Mouse (Mus musculus) CH12.LX (cell line): ENCODE measurements around the gene Apmap. TPM values are rescaled to one million over a fixed set of nuclear protein-coding genes. Genes with fewer than 3 reads are reported as not detected.

Experiments
- DNase-seq: peaks from one replicate; pipeline ENCODE4 v3.0.0-alpha.2; 2013; ENCODE audit errors: extremely low read depth
- H3K27ac ChIP-seq: 2 replicates; pipeline ENCODE4 v1.5.1; 2012; ENCODE audit warnings: low read depth, mild to moderate bottlenecking, control low read depth, moderate library complexity; ENCODE audit not compliant: insufficient read depth
- H3K27me3 ChIP-seq: replicated peaks from 2 replicates; pipeline ENCODE3; 2012; ENCODE audit warnings: inconsistent platforms
- H3K36me3 ChIP-seq, 2 experiments: replicated peaks in 1 of 2; 2 replicates each; pipeline versions ENCODE3 to v1.6.1; 2012; ENCODE audit warnings: inconsistent platforms in 1 of 2, low read length in 1 of 2, mild to moderate bottlenecking in 1 of 2, mixed read lengths in 1 of 2, moderate library complexity in 1 of 2; ENCODE audit not compliant: control insufficient read depth in 1 of 2, insufficient read depth in 1 of 2
- H3K4me1 ChIP-seq, 2 experiments: 2 replicates each; pipeline ENCODE4 v1.6.1; 2012; ENCODE audit warnings: inconsistent platforms in 1 of 2, moderate library complexity in 1 of 2; ENCODE audit not compliant: insufficient read depth in 2 of 2, control insufficient read depth in 1 of 2
- H3K4me2 ChIP-seq: 2 replicates; pipeline ENCODE4 v1.6.1; 2012; ENCODE audit warnings: low read depth, mild to moderate bottlenecking, control low read depth; ENCODE audit not compliant: poor library complexity, insufficient read depth, severe bottlenecking
- H3K4me3 ChIP-seq, 3 experiments: fragments of 150-350 bp in 1 of 3; sonication (generic) in 1 of 3; replicated peaks in 1 of 3; 2 replicates each; pipeline versions ENCODE3 to v1.5.1; 2011 to 2012; ENCODE audit warnings: low read depth in 2 of 3, low read length in 2 of 3, mild to moderate bottlenecking in 2 of 3, moderate library complexity in 2 of 3, control low read depth in 1 of 3, improper control_type of control experiment in 1 of 3, inconsistent platforms in 1 of 3, mixed read lengths in 1 of 3; ENCODE audit not compliant: poor library complexity in 1 of 3
- H3K79me2 ChIP-seq: replicated peaks from 2 replicates; pipeline ENCODE4 v1.6.1; 2012; ENCODE audit warnings: mild to moderate bottlenecking, moderate library complexity; ENCODE audit not compliant: control insufficient read depth, poor library complexity, insufficient read depth, severe bottlenecking; ENCODE audit errors: extremely low read depth
- H3K9ac ChIP-seq: 2 replicates; pipeline ENCODE4 v1.6.1; 2012; ENCODE audit warnings: low read depth, mild to moderate bottlenecking, control low read depth, moderate library complexity; ENCODE audit not compliant: insufficient read depth
- H3K9me3 ChIP-seq: replicated peaks from 2 replicates; pipeline ENCODE3; 2012; ENCODE audit warnings: low read length, inconsistent platforms, mixed read lengths
- BHLHE40 ChIP-seq: IDR thresholded peaks from 2 replicates; pipeline ENCODE4 v1.6.1; 2011; ENCODE audit warnings: mild to moderate bottlenecking, low read depth, low read length, improper control_type of control experiment
- CHD2 ChIP-seq: IDR thresholded peaks from 2 replicates; pipeline ENCODE4 v1.6.1; 2011; ENCODE audit warnings: low read length, improper control_type of control experiment
- EP300 ChIP-seq: IDR thresholded peaks from 2 replicates; pipeline ENCODE4 v1.6.1; 2011; ENCODE audit warnings: low read length, improper control_type of control experiment
- ETS1 ChIP-seq: conservative IDR thresholded peaks from 2 replicates; pipeline ENCODE4 v1.6.1; 2012; ENCODE audit warnings: low read depth, mild to moderate bottlenecking, inconsistent platforms, low read length, improper control_type of control experiment, moderate library complexity
- GABPA ChIP-seq: IDR thresholded peaks from 2 replicates; pipeline ENCODE4 v1.6.1; 2012; ENCODE audit warnings: low read depth, low read length, improper control_type of control experiment, inconsistent platforms; ENCODE audit not compliant: insufficient replicate concordance
- HCFC1 ChIP-seq: IDR thresholded peaks from 2 replicates; pipeline ENCODE4 v1.6.1; 2012; ENCODE audit warnings: low read depth, mild to moderate bottlenecking, inconsistent platforms, low read length, improper control_type of control experiment
- IRF4 ChIP-seq: IDR thresholded peaks from 2 replicates; pipeline ENCODE4 v1.6.1; 2014; ENCODE audit warnings: low read depth, mild to moderate bottlenecking, inconsistent platforms, low read length, improper control_type of control experiment
- JUN ChIP-seq: IDR thresholded peaks from 2 replicates; pipeline ENCODE4 v1.6.1; 2011; ENCODE audit warnings: low read depth, mild to moderate bottlenecking, low read length, improper control_type of control experiment, moderate library complexity; ENCODE audit not compliant: insufficient read depth
- KAT2A ChIP-seq: IDR thresholded peaks from 2 replicates; pipeline ENCODE4 v1.6.1; 2012; ENCODE audit warnings: low read length, improper control_type of control experiment, inconsistent platforms; ENCODE audit not compliant: insufficient replicate concordance
- RAD21 ChIP-seq: IDR thresholded peaks from 2 replicates; pipeline ENCODE4 v1.6.1; 2011; ENCODE audit warnings: low read depth, mild to moderate bottlenecking, low read length, improper control_type of control experiment, moderate library complexity
- SIN3A ChIP-seq: IDR thresholded peaks from 2 replicates; pipeline ENCODE4 v1.6.1; 2012; ENCODE audit warnings: low read length, improper control_type of control experiment, inconsistent platforms
- SMC3 ChIP-seq: IDR thresholded peaks from 2 replicates; pipeline ENCODE4 v1.6.1; 2011; ENCODE audit warnings: low read depth, low read length, improper control_type of control experiment
- TBP ChIP-seq: conservative IDR thresholded peaks from 2 replicates; pipeline ENCODE4 v1.6.1; 2011; ENCODE audit warnings: low read depth, low read length, improper control_type of control experiment
- USF1 ChIP-seq: IDR thresholded peaks from 2 replicates; pipeline ENCODE4 v1.6.1; 2014; ENCODE audit warnings: low read depth, mild to moderate bottlenecking, inconsistent platforms, low read length, improper control_type of control experiment
- USF2 ChIP-seq: conservative IDR thresholded peaks from 2 replicates; pipeline ENCODE4 v1.6.1; 2011; ENCODE audit warnings: low read depth, low read length, improper control_type of control experiment
- ZNF384 ChIP-seq: IDR thresholded peaks from 2 replicates; pipeline ENCODE4 v1.6.1; 2012; ENCODE audit warnings: low read depth, low read length, improper control_type of control experiment, inconsistent platforms
- dilution Hi-C: fragments of 300-500 bp; cut with MboI; formaldehyde crosslinking; loops from 2 replicates; pipeline ENCODE4 v1.14.3; 2020; ENCODE audit warnings: low sequenced_read_pairs; ENCODE audit not compliant: extremely low pct_unique_long_range_greater_than_20kb, extremely low pct_ligation_motif_present
- in situ Hi-C: fragments of 300-500 bp; cut with MboI; formaldehyde crosslinking; loops from 3 replicates; pipeline ENCODE4 v1.14.3; 2019; ENCODE audit warnings: low sequenced_read_pairs, low pct_ligation_motif_present, low pct_unique_long_range_greater_than_20kb, mixed read lengths
- polyA plus RNA-seq: library from polyadenylated mRNA; unstranded; fragments of >175 nt; gene quantifications from 2 replicates; pipeline ENCODE4 v1.2.1, GENCODE M21; 2012; ENCODE audit warnings: low read depth; ENCODE audit not compliant: insufficient read length
- total RNA-seq, 2 experiments: library from RNA; depleted of rRNA; stranded (reverse); fragments of 300-350 nt in 1 of 2; fragments of >200 nt in 1 of 2; gene quantifications; 2 replicates each; pipeline ENCODE4 v1.2.3; 2012 to 2014

Apmap gene
- total and polyA plus RNA-seq, 3 experiments = 24.5 to 35.6 (median 25.8) TPM

DNA sequence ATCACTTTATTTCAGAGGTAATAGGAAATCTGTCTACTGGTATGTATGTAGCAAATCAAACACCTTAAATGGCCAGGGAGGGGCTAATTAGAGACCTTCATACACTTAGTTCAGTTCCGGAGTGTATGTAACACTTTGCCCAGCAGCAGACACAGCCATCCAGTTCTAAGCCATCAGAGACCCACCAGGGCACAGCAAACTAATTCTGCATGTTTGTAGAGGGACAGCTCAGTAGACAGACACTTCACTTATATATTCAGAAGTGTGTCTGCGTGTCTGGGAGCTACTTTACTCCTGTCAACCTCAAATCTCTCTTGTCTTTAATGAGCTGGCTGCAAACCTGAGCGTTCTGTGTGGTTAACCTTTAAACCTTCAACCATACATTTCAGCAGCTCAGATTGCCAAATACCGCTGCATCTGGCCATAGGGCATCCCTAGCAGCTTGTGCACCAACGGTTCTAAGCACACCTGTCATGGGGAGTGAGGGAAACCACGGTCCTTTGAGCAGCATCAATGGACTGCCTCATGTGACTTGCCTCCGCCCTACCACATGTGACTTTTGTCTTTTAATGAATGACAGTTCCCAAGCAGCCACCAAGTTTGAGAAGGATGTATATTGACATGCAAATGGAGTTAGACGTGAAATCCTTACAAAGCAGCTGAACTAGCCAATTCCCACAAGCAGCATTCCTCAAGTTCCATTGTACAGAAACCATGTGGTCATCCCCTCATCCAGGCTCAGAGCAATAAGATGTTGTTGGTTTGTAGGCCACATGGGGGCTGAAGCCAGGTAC is 48.8 kb upstream of the Apmap start:
- H3K27ac ChIP-seq = no peak overlapping the region
- dilution Hi-C loops = no loop called here
- no peaks in the 10 kb centered on the region for H3K79me2 ChIP-seq
- TF ChIP-seq ETS1 (no peak), JUN (no peak), CHD2 (no peak), IRF4 (no peak), SIN3A (no peak), SMC3 (no peak), BHLHE40 (no peak), KAT2A (no peak), TBP (no peak), ZNF384 (no peak), USF1 (no peak)
- no peaks in the 10 kb centered on the region for H3K36me3 ChIP-seq
- H3K9ac ChIP-seq = no peak overlapping the region
- no peak for DNase-seq
- no peak overlapping the region for H3K4me3 ChIP-seq
- in situ Hi-C loops = no loop called here
- peaks cover 0 to 32% of the 10 kb centered on the region in 2 experiments; a peak in 2 of 4 replicates for H3K4me1 ChIP-seq
- no peaks in the 10 kb centered on the region for H3K27me3 ChIP-seq
- H3K9me3 ChIP-seq = peaks cover 9% of the 10 kb centered on the region
- no peak overlapping the region for H3K4me2 ChIP-seq

DNA sequence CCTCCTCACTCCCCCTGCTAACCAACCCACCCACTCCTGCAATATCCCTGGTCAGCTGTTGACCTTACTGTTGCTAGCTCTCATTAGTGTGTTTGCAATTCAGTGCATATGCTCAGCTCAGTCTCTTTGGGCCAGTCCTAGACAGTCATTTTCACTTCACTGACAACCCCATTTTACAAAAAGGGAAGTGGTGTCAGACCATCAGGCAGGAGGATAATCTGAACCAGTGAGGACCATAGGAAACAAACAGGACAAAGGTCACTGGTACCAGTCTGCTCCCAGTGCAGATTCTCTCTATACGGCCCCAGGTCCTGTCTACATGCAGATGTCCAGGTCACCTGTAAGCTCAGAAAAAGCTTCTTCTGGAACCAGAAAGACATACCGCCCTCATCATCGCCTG is 47.7 kb upstream of the Apmap start:
- DNase-seq = no peak
- H3K4me1 ChIP-seq = peaks cover 0 to 31% of the 10 kb centered on the region in 2 experiments; a peak in 2 of 4 replicates
- H3K4me3 ChIP-seq = no peak overlapping the region
- H3K27ac ChIP-seq = no peak overlapping the region
- peaks cover 9% of the 10 kb centered on the region for H3K9me3 ChIP-seq
- no peaks in the 10 kb centered on the region for H3K79me2 ChIP-seq
- no peak overlapping the region for H3K9ac ChIP-seq
- dilution Hi-C loops = no loop called here
- H3K27me3 ChIP-seq = no peaks in the 10 kb centered on the region
- no peaks in the 10 kb centered on the region for H3K36me3 ChIP-seq
- TF ChIP-seq BHLHE40 (no peak), KAT2A (no peak), EP300 (0 out of 2 replicates have a peak, but pooled peaks have one; percentile 8), ETS1 (no peak), GABPA (no peak), HCFC1 (no peak), USF2 (no peak), RAD21 (no peak)
- no peak overlapping the region for H3K4me2 ChIP-seq
- in situ Hi-C loops = no loop called here
